ENCODE assay signal across 8 mouse cellular contexts in the genomic region with DNA sequence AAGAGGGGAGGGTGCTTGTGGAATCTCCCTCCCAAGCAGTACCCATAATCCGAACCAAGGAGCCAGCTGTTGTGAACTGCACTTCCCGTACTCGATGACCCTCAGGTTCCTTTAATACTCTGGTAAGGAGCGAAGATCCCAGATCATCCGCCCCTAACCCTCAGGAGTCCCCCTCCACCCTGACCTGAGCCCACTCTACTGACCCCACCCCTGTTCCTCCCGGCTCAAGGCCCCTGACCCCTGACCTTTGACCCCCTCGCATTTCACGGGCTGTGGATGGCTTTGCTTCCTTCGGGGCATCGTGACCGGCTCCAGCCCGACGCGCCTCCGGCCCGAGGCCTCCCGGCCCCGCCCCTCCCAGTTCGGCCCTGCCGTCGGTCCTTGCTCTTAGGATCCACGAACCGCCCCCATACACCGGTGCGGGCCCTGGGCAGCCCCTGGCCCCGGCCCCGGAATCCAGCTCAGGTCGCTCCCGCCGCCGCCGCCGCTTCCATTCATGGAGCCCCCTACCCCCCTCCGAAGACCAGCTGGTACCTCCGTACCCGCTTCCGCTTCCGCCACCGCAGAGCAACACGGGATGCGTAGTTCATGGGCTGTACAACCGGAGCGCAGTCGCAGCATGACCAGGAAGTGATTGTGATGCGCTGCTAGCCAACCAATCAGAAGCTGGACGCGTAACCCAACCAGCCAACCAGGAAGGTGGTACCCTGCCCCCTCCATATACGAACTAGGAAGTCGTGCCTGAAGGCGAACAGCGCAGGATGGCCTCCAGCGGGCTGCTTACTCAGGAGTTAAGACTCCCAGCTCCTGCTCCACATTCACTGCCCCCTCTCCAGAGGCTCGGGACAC. TPM values are rescaled to one million over a fixed set of nuclear protein-coding genes. Genes with fewer than 3 reads are reported as not detected.
DNase-seq lines count a peak whose midpoint lies in the region; ATAC-seq and TF ChIP-seq lines count a peak whose summit lies in the region.

Zfp513 (minus strand) TSS at position 562 of the 849 bp plus-strand sequence.

- peak within 1 kb of the TSS; percentile 87 for H3K27ac ChIP-seq in ES-E14 (ENCODE audit: insufficient read depth, low read depth, low read length, poor library complexity, severe bottlenecking)
- H3K27ac ChIP-seq in forebrain, embryonic 15.5 days (replicated peaks), result peak within 1 kb of the TSS; percentile 87

- WGBS in forebrain, embryonic 15.5 days, result under 1% methylated on average over 53 of the region's 53 CpGs
- whole genome bisulfite sequencing in lung, adult 2 months, result under 1% methylated on average over 53 of the region's 53 CpGs

- in situ Hi-C loops in ES-E14 (cut with MboI; ENCODE audit: low sequenced_read_pairs in 2 of 2, unreplicated experiment in 2 of 2), result no loop called here

- H3K4me3 ChIP-seq in ES-E14 (ENCODE audit: insufficient read depth in 1 of 2, low read depth in 1 of 2, low read length in 2 of 2, poor library complexity in 1 of 2, severe bottlenecking in 1 of 2), result peak within 1 kb of the TSS; percentile 79 to 92
- H3K4me3 ChIP-seq in forebrain, embryonic 15.5 days, result peak within 1 kb of the TSS; percentile 99
- peak within 1 kb of the TSS; percentile 83 for H3K4me3 ChIP-seq in lung, adult 2 months (replicated peaks; ENCODE audit: extremely low read depth, low read depth, low read length)

- peak within 1 kb of the TSS; percentile 95 for H3K9ac ChIP-seq in ES-E14 (ENCODE audit: insufficient read depth, low read depth, low read length, poor library complexity, severe bottlenecking)
- H3K9ac ChIP-seq in forebrain, embryonic 15.5 days (replicated peaks), result peak within 1 kb of the TSS; percentile 98

- H3K4me1 ChIP-seq in ES-E14 (ENCODE audit: control insufficient read depth in 2 of 2, insufficient read depth in 2 of 2, low read length in 2 of 2, poor library complexity in 1 of 2), result peaks cover 3 to 5% of the 10 kb centered on the region in 2 experiments; a peak in 1 of 4 replicates
- peaks cover 22% of the 10 kb centered on the region for H3K4me1 ChIP-seq in forebrain, embryonic 15.5 days
- no peaks in the 10 kb centered on the region; the same call in 1 of the 2 replicates for H3K4me1 ChIP-seq in lung, adult 2 months (ENCODE audit: control insufficient read depth, insufficient read depth, low read length)

- TF ChIP-seq POLR2A in lung, adult 2 months (IDR thresholded peaks at IDR 0.05; ENCODE audit: borderline replicate concordance, extremely low read depth, low read depth, low read length), result peak; percentile 93

- peaks cover 57% of the 10 kb centered on the region for H3K36me3 ChIP-seq in ES-E14 (ENCODE audit: control insufficient read depth, insufficient read depth, low read length, poor library complexity, severe bottlenecking)
- peaks cover 78% of the 10 kb centered on the region for H3K36me3 ChIP-seq in forebrain, embryonic 15.5 days

- peak; percentile 97 for ATAC-seq in forebrain, embryonic 15.5 days (replicated peaks)
- peak; percentile 97 for ATAC-seq in neutrophil, adult 5-6 weeks (ENCODE audit: extremely low read depth, insufficient number of reproducible peaks, low FRiP score, poor library complexity, severe bottlenecking)

- peak; percentile 96 for DNase-seq in ES-E14 (ENCODE audit: low read depth, low spot score)
- peak; percentile 99 for DNase-seq in cerebellum, adult 11-12 months
- peak; percentile 97 for DNase-seq in heart, postnatal 25 days (ENCODE audit: low spot score)
- DNase-seq in layer of hippocampus, adult 18-20 months (ENCODE audit: low spot score in 2 of 2), result peak; percentile 97 to 99
- peak; percentile 92 for DNase-seq in lung, adult 2 months
- DNase-seq in thymus, adult 18-20 months, result peak; percentile 95 to 97

- H3K27me3 ChIP-seq in forebrain, embryonic 15.5 days, result no peaks in the 10 kb centered on the region

- H3K9me3 ChIP-seq in ES-E14 (ENCODE audit: control insufficient read depth, insufficient read depth, low read depth, low read length), result no peaks in the 10 kb centered on the region
- H3K9me3 ChIP-seq in forebrain, embryonic 15.5 days, result 0 out of 2 replicates have a peak, but pooled peaks cover 5% of the 10 kb centered on the region

- H3K4me2 ChIP-seq in forebrain, embryonic 15.5 days (replicated peaks), result peak within 1 kb of the TSS; percentile 89

- intact Hi-C loops in heart, postnatal 25 days (cut with DNase I), result loop anchor here (1.0 to 2.0 kb wide), 2 partner anchors 9 to 17 kb away; partner anchors contain the start of genes Eif2b4 and Snx17

- no peak for TF ChIP-seq CTCF in lung, adult 2 months (IDR thresholded peaks at IDR 0.05; ENCODE audit: insufficient read depth, low read length)

TF ChIP-seq in ES-E14, 5 proteins besides CTCF, POLR2A, EP300 and RAD21:
- peak; percentile 91 for TF ChIP-seq HCFC1 (IDR thresholded peaks at IDR 0.05; ENCODE audit: borderline replicate concordance, insufficient read depth, low read length)
- 0 out of 2 replicates have a peak, but pooled peaks have one; percentile 39 for TF ChIP-seq MAFK (IDR thresholded peaks at IDR 0.05; ENCODE audit: insufficient read depth, low read depth, low read length)
- TF ChIP-seq CHD2 (IDR thresholded peaks at IDR 0.05; ENCODE audit: low read depth, low read length), result peak; percentile 83
- TF ChIP-seq ZNF384 (IDR thresholded peaks at IDR 0.05; ENCODE audit: low read depth, low read length), result no peak
TF ChIP-seq in ES-E14: peak in this region for 3.

RNA-seq across cellular contexts. Expression of gene Zfp513, which starts in this region (rescaled TPM):
- total RNA-seq in ES-E14 (2012; rRNA removed), result 15.2 and 18.5 TPM in 2 replicates
- polyA plus RNA-seq in forebrain, embryonic 15.5 days (2015; fragmentation: Nextera tagmentation; extraction: Ambion mirVana), result 16.3 and 17.7 TPM in 2 replicates
- 1 to 10 TPM; 7.3 to 8.1 TPM for total RNA-seq in heart, postnatal 25 days (2021)
- total RNA-seq in layer of hippocampus, adult 18-20 months (2021), result 10 to 100 TPM; 27.1 to 28.2 TPM
- 45.2 and 52.4 TPM in 2 replicates for polyA plus RNA-seq in lung, adult 2 months (2012; rRNA removed)
- 18.8 and 21.6 TPM in 2 replicates for total RNA-seq in neutrophil, adult 5-6 weeks (2017)

Comparison
In these comparisons a context has a peak if more than half of its experiments do, and no peak if none do; other contexts are left out.
1. Peak in every context shown above with its lines: DNase-seq, ATAC-seq, H3K4me3 ChIP-seq and H3K27ac ChIP-seq.